Mouse (Mus musculus): ENCODE data around the gene Utp14b.

DNA sequence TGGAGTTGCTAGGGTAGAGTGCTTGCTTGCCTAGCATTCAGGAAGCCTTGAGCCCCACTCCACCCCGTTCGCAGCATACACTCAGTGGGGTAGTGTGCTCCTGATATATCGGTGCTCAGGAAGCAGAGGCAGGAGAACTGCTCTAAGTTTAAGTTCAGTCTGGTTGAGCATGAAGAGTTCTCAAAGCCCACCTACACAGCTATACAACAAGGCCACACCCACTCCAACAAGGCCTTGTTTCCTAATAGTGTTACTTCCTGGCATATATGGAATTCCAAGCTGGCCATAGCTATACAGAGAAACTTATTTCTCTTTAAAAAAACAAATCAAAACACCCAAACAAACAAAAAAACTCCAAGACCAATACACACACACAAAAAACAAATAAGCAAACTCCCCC is 16.0 kb upstream of the Utp14b start:
- TF ChIP-seq CTCF (IDR thresholded peaks at IDR 0.05; ENCODE audit: low read depth, low read length) (no peak), GATA2 (IDR thresholded peaks at IDR 0.05; ENCODE audit: borderline replicate concordance, low read depth, low read length) (no peak), GATA1 (IDR thresholded peaks at IDR 0.05; ENCODE audit: borderline replicate concordance, low read length) (no peak)

All from G1E (cell line).